Mouse (Mus musculus) hematopoietic stem cell, adult 5-6 weeks (primary cell): Measurements from ENCODE around the gene Actr5. TPM values are rescaled to one million over a fixed set of nuclear protein-coding genes. Genes with fewer than 3 reads are reported as not detected.

Source experiments
- ATAC-seq, 2 experiments: fragments of 125-278 bp in 1 of 2; replicated peaks in 1 of 2; 2 replicates each; pipeline ENCODE4 v1.8.0; 2016 to 2017; ENCODE audit warnings: inconsistent platforms in 2 of 2, mild to moderate bottlenecking in 2 of 2, moderate number of reproducible peaks in 2 of 2, low read depth in 1 of 2, moderate TSS enrichment in 1 of 2; ENCODE audit not compliant: low FRiP score in 2 of 2, poor library complexity in 2 of 2, severe bottlenecking in 2 of 2, insufficient read depth in 1 of 2, low TSS enrichment in 1 of 2
- total RNA-seq: library from RNA; stranded (forward); fragments of 172-1452, 232-1000 nt; gene quantifications from 2 replicates; pipeline ENCODE4 v1.2.3, GENCODE M21; 2017

Gene Actr5
- total RNA-seq, 1 experiment from 2014 or later = 14.7 TPM

GRCm38 (mm10) chr2:158675907-158676533 is 51.3 kb downstream of the Actr5 start:
- no peak for ATAC-seq

- peak; percentile 76 to 80 for ATAC-seq
These were observed 53.3 kb downstream of the Actr5 start for GRCm38 (mm10) chr2:158677946-158678345.

GRCm38 (mm10) chr2:158679091-158679490 is 54.4 kb downstream of the Actr5 start:
- ATAC-seq = no peak

GRCm38 (mm10) chr2:158680357-158680889 is 55.7 kb downstream of the Actr5 start:
- ATAC-seq = no peak

GRCm38 (mm10) chr2:158681714-158682113 is 57.0 kb downstream of the Actr5 start:
- ATAC-seq = no peak

- ATAC-seq = peak in 1 of 2 experiments; percentile 42; a peak in 1 of 4 replicates
These were observed 57.8 kb downstream of the Actr5 start for GRCm38 (mm10) chr2:158682344-158683037.

GRCm38 (mm10) chr2:158683038-158683413 is 58.3 kb downstream of the Actr5 start:
- peak; percentile 27 to 38; a peak in 3 of 4 replicates for ATAC-seq

GRCm38 (mm10) chr2:158684247-158684843 is 59.7 kb downstream of the Actr5 start:
- no peak for ATAC-seq

GRCm38 (mm10) chr2:158684910-158685309 is 60.2 kb downstream of the Actr5 start:
- no peak for ATAC-seq

GRCm38 (mm10) chr2:158686394-158686793 is 61.7 kb downstream of the Actr5 start:
- no peak for ATAC-seq

GRCm38 (mm10) chr2:158687804-158688241 is 63.1 kb downstream of the Actr5 start:
- ATAC-seq = peak; percentile 10 to 34; a peak in 1 of 4 replicates

Other genes starting within 250 kb of the Actr5 start
- gene Snhg11, start 249.2 kb upstream of the Actr5 start, total RNA-seq = not detected in 2 replicates
- gene Ralgapb, start 215.0 kb upstream of the Actr5 start, total RNA-seq = 32.8 and 43.0 TPM in 2 replicates
- not detected in 2 replicates for gene Adig, start 122.3 kb upstream of the Actr5 start, total RNA-seq
- not detected in 2 replicates for gene Arhgap40, start 112.1 kb upstream of the Actr5 start, total RNA-seq
- gene Slc32a1, start 14.1 kb upstream of the Actr5 start, total RNA-seq = not detected in 2 replicates
- gene Ppp1r16b, start 40.5 kb downstream of the Actr5 start, total RNA-seq = 3.9 and 5.6 TPM in 2 replicates
- 3.5 and 6.6 TPM in 2 replicates for gene Fam83d, start 143.2 kb downstream of the Actr5 start, total RNA-seq
- gene Dhx35, start 169.9 kb downstream of the Actr5 start, total RNA-seq = 13.1 and 23.1 TPM in 2 replicates